Mouse (Mus musculus) ES-Bruce4 (cell line): ENCODE data around the gene Ugt1a2. TPM values are rescaled to one million over a fixed set of nuclear protein-coding genes. Genes with fewer than 3 reads are reported as not detected.

Experiments
- H3K27ac ChIP-seq: 2 replicates; pipeline ENCODE4 v1.5.1; 2012; ENCODE audit warnings: low read length, inconsistent platforms; ENCODE audit not compliant: insufficient read depth
- H3K27me3 ChIP-seq: 2 replicates; pipeline ENCODE4 v1.6.1; 2012; ENCODE audit warnings: mild to moderate bottlenecking, low read length, inconsistent platforms; ENCODE audit not compliant: control insufficient read depth, poor library complexity, insufficient read depth, severe bottlenecking
- H3K36me3 ChIP-seq: 2 replicates; pipeline ENCODE4 v1.6.1; 2012; ENCODE audit warnings: inconsistent platforms, mild to moderate bottlenecking, low read length, moderate library complexity; ENCODE audit not compliant: control insufficient read depth, poor library complexity, insufficient read depth, severe bottlenecking
- H3K4me1 ChIP-seq: one replicate; pipeline ENCODE4 v1.8.1; 2011; ENCODE audit warnings: low read length; ENCODE audit not compliant: control insufficient read depth, insufficient read depth
- H3K4me3 ChIP-seq: 2 replicates; pipeline ENCODE4 v1.5.1; 2011; ENCODE audit warnings: low read depth, mild to moderate bottlenecking, low read length
- H3K9ac ChIP-seq: 2 replicates; pipeline ENCODE4 v1.6.1; 2012; ENCODE audit warnings: low read depth, mild to moderate bottlenecking, inconsistent platforms; ENCODE audit not compliant: poor library complexity, severe bottlenecking
- H3K9me3 ChIP-seq: replicated peaks from 2 replicates; pipeline ENCODE4 v1.6.1; 2012; ENCODE audit warnings: mild to moderate bottlenecking, low read length, inconsistent platforms; ENCODE audit not compliant: control insufficient read depth, poor library complexity, insufficient read depth, severe bottlenecking
- CTCF ChIP-seq: IDR thresholded peaks from one replicate; pipeline ENCODE4 v1.8.1; 2011; ENCODE audit warnings: low read depth, low read length
- EP300 ChIP-seq: IDR thresholded peaks from 2 replicates; pipeline ENCODE4 v1.6.1; 2011; ENCODE audit warnings: low read depth, low read length; ENCODE audit not compliant: insufficient read depth
- POLR2A ChIP-seq: IDR thresholded peaks from one replicate; pipeline ENCODE4 v1.8.1; 2011; ENCODE audit warnings: low read length; ENCODE audit not compliant: insufficient read depth
- polyA plus RNA-seq: library from polyadenylated mRNA; stranded (reverse); fragments of >200 nt; gene quantifications from 2 replicates; pipeline ENCODE4 v1.2.4, GENCODE M21; 2011; ENCODE audit warnings: low read depth; ENCODE audit not compliant: missing spikeins, insufficient read depth, insufficient read length

Gene Ugt1a2
- polyA plus RNA-seq, 1 experiment = not detected

DNA sequence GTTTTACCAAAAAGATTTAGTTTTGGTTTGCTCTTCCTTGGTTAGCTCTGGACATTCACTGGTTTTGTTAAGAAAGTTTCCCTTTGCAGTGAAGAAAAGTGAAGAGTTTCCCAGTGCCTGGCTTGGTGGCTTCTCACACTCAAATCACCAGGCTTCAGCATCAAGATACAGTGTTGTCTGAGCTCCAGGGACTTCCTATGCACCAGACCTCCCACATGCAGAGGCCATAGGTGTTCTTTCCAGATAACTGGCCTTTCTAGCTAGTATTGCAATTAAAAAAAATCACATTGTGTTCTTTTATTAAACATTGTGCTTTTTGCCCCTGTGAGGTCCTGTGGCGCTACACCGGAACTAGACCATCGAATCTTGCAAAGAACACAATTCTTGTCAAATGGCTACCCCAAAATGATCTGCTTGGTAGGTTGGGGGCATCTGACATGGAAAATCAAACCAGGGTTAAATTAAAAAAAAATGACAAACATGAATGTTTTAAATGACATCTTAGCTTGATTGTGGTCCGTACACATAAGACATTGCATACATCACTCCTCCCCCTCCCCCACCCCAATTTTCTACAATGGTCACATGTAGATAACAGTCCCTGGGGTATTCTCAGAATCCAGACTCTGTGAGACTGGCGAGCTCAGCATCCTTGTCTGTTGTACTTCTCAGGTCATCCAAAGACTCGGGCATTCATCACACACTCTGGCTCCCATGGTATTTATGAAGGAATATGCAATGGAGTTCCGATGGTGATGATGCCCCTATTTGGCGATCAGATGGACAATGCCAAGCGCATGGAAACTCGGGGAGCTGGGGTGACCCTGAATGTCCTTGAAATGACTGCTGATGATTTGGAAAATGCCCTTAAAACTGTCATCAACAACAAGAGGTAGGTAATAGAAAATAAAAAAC is 15.3 kb downstream of the Ugt1a2 start:
- H3K9me3 ChIP-seq = peaks cover 8% of the 10 kb centered on the region; the same call in 1 of the 2 replicates
- no peak overlapping the region for H3K27ac ChIP-seq
- no peak overlapping the region for H3K9ac ChIP-seq
- H3K36me3 ChIP-seq = no peaks in the 10 kb centered on the region
- H3K27me3 ChIP-seq = no peaks in the 10 kb centered on the region
- H3K4me3 ChIP-seq = no peak overlapping the region
- TF ChIP-seq POLR2A (no peak), EP300 (no peak), CTCF (no peak)
- H3K4me1 ChIP-seq = no peaks in the 10 kb centered on the region

DNA sequence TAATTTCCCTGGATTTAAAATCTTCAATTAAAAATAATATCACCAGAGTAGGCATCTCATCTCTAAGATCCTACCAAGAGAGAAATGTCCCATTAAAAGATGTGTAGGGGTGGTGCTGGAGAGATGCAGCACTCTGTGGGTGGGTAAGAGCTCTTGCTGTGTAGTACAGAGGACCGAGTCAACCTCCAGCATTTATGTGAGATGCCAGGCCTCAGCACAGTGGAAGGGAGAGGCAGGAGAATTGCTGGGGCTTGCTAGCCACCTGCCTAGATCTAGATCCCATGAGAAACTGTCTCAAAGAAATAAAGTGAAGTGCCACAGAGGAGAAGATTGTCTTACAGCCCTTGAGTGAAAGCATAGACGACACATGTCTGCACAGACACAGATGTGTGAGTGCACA is 16.1 kb downstream of the Ugt1a2 start:
- no peaks in the 10 kb centered on the region for H3K4me1 ChIP-seq
- H3K36me3 ChIP-seq = no peaks in the 10 kb centered on the region

DNA sequence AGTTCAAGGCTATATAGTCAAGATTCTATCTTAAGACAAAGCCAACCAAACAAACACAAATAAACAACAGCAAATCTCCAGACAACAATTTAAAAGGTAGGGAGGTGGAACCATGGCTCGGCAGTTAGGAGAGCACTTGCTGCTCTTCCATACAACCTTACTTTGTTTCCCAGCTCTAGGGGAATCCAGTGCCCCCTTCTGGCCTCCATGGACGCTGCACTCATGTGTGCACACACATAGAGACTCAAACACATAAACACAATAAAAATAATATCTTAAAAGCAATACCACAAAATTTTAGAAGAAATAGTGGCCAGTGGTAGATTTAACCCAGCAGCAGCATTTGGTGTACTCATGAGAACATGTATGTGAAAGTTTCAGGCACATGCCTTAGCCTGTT is 16.7 kb downstream of the Ugt1a2 start:
- Histone ChIP-seq H3K4me3 (no peak overlapping the region), H3K9ac (no peak overlapping the region), H3K27me3 (no peaks in the 10 kb centered on the region), H3K9me3 (peaks cover 8% of the 10 kb centered on the region), H3K36me3 (no peaks in the 10 kb centered on the region), H3K27ac (no peak overlapping the region), H3K4me1 (no peaks in the 10 kb centered on the region)
- TF ChIP-seq CTCF = no peak
- no peak for TF ChIP-seq POLR2A
- no peak for TF ChIP-seq EP300

More for the DNA sequence above, 16.1 kb downstream of the Ugt1a2 start:
- H3K9ac ChIP-seq = no peak overlapping the region
- no peak overlapping the region for H3K4me3 ChIP-seq
- H3K27me3 ChIP-seq = no peaks in the 10 kb centered on the region
- H3K27ac ChIP-seq = no peak overlapping the region
- H3K9me3 ChIP-seq = peaks cover 8% of the 10 kb centered on the region; the same call in 1 of the 2 replicates
- TF ChIP-seq POLR2A (no peak), CTCF (no peak), EP300 (no peak)

DNA sequence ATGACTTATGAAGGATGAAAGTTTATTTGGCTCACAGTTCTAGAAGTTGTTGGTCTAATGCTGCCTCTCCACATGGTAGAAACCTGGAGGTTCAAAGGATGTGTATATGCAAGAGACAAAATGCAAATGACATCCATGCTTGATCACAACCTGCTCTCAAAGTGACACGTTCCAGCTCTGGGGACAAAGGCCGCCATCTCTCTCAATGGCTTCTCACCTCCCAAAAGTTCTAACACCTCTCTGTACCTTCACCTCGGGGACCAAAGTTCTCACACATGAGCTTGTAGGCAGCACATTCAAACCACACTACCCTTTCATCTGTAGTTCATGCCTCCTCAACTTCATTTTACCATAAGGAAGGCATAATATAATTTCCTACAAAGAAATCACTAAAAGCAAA is 17.2 kb downstream of the Ugt1a2 start:
- Histone ChIP-seq H3K9me3 (peaks cover 8% of the 10 kb centered on the region), H3K36me3 (no peaks in the 10 kb centered on the region), H3K27ac (no peak overlapping the region), H3K9ac (no peak overlapping the region), H3K27me3 (no peaks in the 10 kb centered on the region), H3K4me1 (no peaks in the 10 kb centered on the region), H3K4me3 (no peak overlapping the region)
- TF ChIP-seq POLR2A (no peak), EP300 (no peak), CTCF (no peak)

DNA sequence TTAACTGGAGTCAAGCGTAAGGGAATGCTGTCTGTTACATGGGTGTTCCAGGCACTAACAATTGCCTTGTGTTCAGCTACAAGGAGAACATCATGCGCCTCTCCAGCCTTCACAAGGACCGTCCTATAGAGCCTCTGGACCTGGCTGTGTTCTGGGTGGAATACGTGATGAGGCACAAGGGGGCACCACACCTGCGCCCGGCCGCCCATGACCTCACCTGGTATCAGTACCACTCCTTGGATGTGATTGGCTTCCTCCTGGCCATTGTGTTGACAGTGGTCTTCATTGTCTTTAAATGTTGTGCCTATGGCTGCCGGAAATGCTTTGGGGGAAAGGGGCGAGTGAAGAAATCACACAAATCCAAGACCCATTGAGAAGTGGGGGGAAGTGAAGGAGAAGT is 17.6 kb downstream of the Ugt1a2 start:
- no peaks in the 10 kb centered on the region for H3K4me1 ChIP-seq
- peaks cover 8% of the 10 kb centered on the region for H3K9me3 ChIP-seq
- H3K9ac ChIP-seq = no peak overlapping the region
- no peak for TF ChIP-seq POLR2A
- no peak for TF ChIP-seq EP300
- no peak for TF ChIP-seq CTCF
- H3K36me3 ChIP-seq = no peaks in the 10 kb centered on the region
- H3K4me3 ChIP-seq = no peak overlapping the region
- no peaks in the 10 kb centered on the region for H3K27me3 ChIP-seq
- no peak overlapping the region for H3K27ac ChIP-seq

DNA sequence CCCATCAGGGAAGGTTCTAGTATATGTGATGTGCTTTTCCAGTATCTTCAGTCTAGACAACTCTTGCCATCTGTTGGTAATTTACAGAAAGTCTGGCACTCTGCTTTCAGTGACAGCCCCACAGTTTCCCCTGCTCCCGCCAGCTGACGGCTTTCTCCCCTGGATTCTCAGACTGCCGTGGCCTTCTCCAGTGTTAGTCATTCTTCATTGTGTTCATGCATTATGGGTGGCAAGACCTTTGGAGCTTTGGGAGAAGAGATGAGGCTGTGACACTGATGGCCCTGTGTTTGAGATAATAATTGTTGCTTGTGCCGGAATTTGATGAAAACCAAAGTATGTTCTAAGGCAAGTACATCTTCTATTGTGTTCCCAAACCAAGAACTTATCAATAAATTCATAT is 18.2 kb downstream of the Ugt1a2 start:
- no peak overlapping the region for H3K9ac ChIP-seq

More for the DNA sequence above, 18.2 kb downstream of the Ugt1a2 start:
- Histone ChIP-seq H3K4me3 (no peak overlapping the region), H3K27ac (no peak overlapping the region), H3K9me3 (peaks cover 8% of the 10 kb centered on the region), H3K4me1 (no peaks in the 10 kb centered on the region), H3K36me3 (no peaks in the 10 kb centered on the region), H3K27me3 (no peaks in the 10 kb centered on the region)
- TF ChIP-seq CTCF (no peak), EP300 (no peak), POLR2A (no peak)
